Mouse (Mus musculus) right cerebral cortex, postnatal 4 days (tissue): ENCODE measurements around the gene Hist1h1d.

Experiments used
- DNase-seq: peaks from one replicate; pipeline ENCODE4 v3.0.0-alpha.2; 2022

Gene Hist1h1d

GRCm38 (mm10) chr13:23552962-23553361, at the start of gene Hist1h1d:
Gene Hist1h1d, plus strand, starts transcription at chr13:23553262.
- no peak for DNase-seq

GRCm38 (mm10) chr13:23503797-23504196, 49.3 kb upstream of the Hist1h1d start:
- DNase-seq: peak; percentile 46

- no peak for DNase-seq
Observed at GRCm38 (mm10) chr13:23505662-23506345, 47.3 kb upstream of the Hist1h1d start.

- DNase-seq: peak; percentile 30
Observed at GRCm38 (mm10) chr13:23506351-23506750, 46.7 kb upstream of the Hist1h1d start.

- DNase-seq: no peak
Observed at GRCm38 (mm10) chr13:23506819-23507515, 46.1 kb upstream of the Hist1h1d start.

- DNase-seq: no peak
Observed at GRCm38 (mm10) chr13:23510127-23510526, 42.9 kb upstream of the Hist1h1d start.

- DNase-seq: no peak
Observed at GRCm38 (mm10) chr13:23513517-23513916, 39.5 kb upstream of the Hist1h1d start.

- DNase-seq: no peak
Observed at GRCm38 (mm10) chr13:23515281-23515680, 37.8 kb upstream of the Hist1h1d start.

- DNase-seq: no peak
Observed at GRCm38 (mm10) chr13:23515826-23516620, 37.0 kb upstream of the Hist1h1d start.

- DNase-seq: peak; percentile 79
Observed at GRCm38 (mm10) chr13:23516822-23517602, 36.0 kb upstream of the Hist1h1d start.

- DNase-seq: peak; percentile 89
Observed at GRCm38 (mm10) chr13:23517603-23518294, 35.3 kb upstream of the Hist1h1d start.

GRCm38 (mm10) chr13:23518295-23518603, 34.8 kb upstream of the Hist1h1d start:
- no peak for DNase-seq

GRCm38 (mm10) chr13:23518885-23519284, 34.2 kb upstream of the Hist1h1d start:
- DNase-seq: peak; percentile 62

- DNase-seq: peak; percentile 65
Observed at GRCm38 (mm10) chr13:23519416-23519815, 33.6 kb upstream of the Hist1h1d start.

- peak; percentile 62 for DNase-seq
Observed at GRCm38 (mm10) chr13:23521703-23522102, 31.4 kb upstream of the Hist1h1d start.

GRCm38 (mm10) chr13:23523976-23524375, 29.1 kb upstream of the Hist1h1d start:
- DNase-seq: no peak

- peak; percentile 82 for DNase-seq
Observed at GRCm38 (mm10) chr13:23524654-23525053, 28.4 kb upstream of the Hist1h1d start.

- no peak for DNase-seq
Observed at GRCm38 (mm10) chr13:23525901-23526300, 27.2 kb upstream of the Hist1h1d start.

GRCm38 (mm10) chr13:23526312-23526711, 26.8 kb upstream of the Hist1h1d start:
- DNase-seq: peak; percentile 95

GRCm38 (mm10) chr13:23529005-23529404, 24.1 kb upstream of the Hist1h1d start:
- DNase-seq: no peak

- DNase-seq: no peak
Observed at GRCm38 (mm10) chr13:23529480-23530165, 23.4 kb upstream of the Hist1h1d start.
